Mouse (Mus musculus) stomach, embryonic 16.5 days (tissue): ENCODE measurements around the gene Srsf4. TPM values are rescaled to one million over a fixed set of nuclear protein-coding genes. Genes with fewer than 3 reads are reported as not detected.
A peak's percentile ranks its signal among the peaks of the same experiment; 100 is the strongest.

Experiments
- ATAC-seq: fragments of 200-750 bp; cut with Nextera tagmentation; 2 replicates; pipeline ENCODE4 v1.8.0; 2017; ENCODE audit warnings: moderate number of reproducible peaks, moderate TSS enrichment; ENCODE audit not compliant: insufficient read depth, low FRiP score
- H3K27ac ChIP-seq: fragments of 300-500 bp; sonication (generic); 2 replicates; pipeline ENCODE4 v1.5.1; 2014; ENCODE audit warnings: low read length
- H3K27me3 ChIP-seq: fragments of 300-500 bp; sonication (generic); 2 replicates; pipeline ENCODE4 v1.6.1; 2014; ENCODE audit warnings: low read length, control low read depth, mixed read lengths; ENCODE audit not compliant: control insufficient read depth, insufficient read depth
- H3K36me3 ChIP-seq: fragments of 300-500 bp; sonication (generic); 2 replicates; pipeline ENCODE4 v1.6.1; 2014; ENCODE audit warnings: low read length; ENCODE audit not compliant: control insufficient read depth, insufficient read depth
- H3K4me1 ChIP-seq: fragments of 300-500 bp; sonication (generic); 2 replicates; pipeline ENCODE4 v1.6.1; 2014; ENCODE audit warnings: low read length, control low read depth, mixed read lengths; ENCODE audit not compliant: control insufficient read depth, insufficient read depth
- H3K4me2 ChIP-seq: fragments of 300-500 bp; sonication (generic); 2 replicates; pipeline ENCODE4 v1.6.1; 2014; ENCODE audit warnings: low read depth, low read length, mixed read lengths
- H3K4me3 ChIP-seq: fragments of 300-500 bp; sonication (generic); replicated peaks from 2 replicates; pipeline ENCODE4 v1.5.1; 2014; ENCODE audit warnings: mild to moderate bottlenecking, low read length
- H3K9ac ChIP-seq: fragments of 300-500 bp; sonication (generic); 2 replicates; pipeline ENCODE4 v1.6.1; 2014; ENCODE audit warnings: low read length
- H3K9me3 ChIP-seq: fragments of 300-500 bp; sonication (generic); replicated peaks from 2 replicates; pipeline ENCODE4 v1.6.1; 2016; ENCODE audit warnings: low read length, control low read depth; ENCODE audit not compliant: control insufficient read depth
- WGBS: fragments of 180-500 bp; shearing (Covaris S2); extraction: QIAGEN DNeasy Blood & Tissue Kit; methylation state at CpG from one replicate; pipeline ENCODE4 v1.1.7; 2014; 5-methylcytosine and 5-hydroxymethylcytosine counted together
- polyA plus RNA-seq: library from polyadenylated mRNA; unstranded; fragments of >200 nt; fragmentation: Nextera tagmentation; extraction: Ambion mirVana; gene quantifications from 2 replicates; pipeline ENCODE4 v1.2.1, GENCODE M21; 2015

Gene Srsf4
- polyA plus RNA-seq, 1 experiment from 2014 or later, result 81.2 TPM

DNA sequence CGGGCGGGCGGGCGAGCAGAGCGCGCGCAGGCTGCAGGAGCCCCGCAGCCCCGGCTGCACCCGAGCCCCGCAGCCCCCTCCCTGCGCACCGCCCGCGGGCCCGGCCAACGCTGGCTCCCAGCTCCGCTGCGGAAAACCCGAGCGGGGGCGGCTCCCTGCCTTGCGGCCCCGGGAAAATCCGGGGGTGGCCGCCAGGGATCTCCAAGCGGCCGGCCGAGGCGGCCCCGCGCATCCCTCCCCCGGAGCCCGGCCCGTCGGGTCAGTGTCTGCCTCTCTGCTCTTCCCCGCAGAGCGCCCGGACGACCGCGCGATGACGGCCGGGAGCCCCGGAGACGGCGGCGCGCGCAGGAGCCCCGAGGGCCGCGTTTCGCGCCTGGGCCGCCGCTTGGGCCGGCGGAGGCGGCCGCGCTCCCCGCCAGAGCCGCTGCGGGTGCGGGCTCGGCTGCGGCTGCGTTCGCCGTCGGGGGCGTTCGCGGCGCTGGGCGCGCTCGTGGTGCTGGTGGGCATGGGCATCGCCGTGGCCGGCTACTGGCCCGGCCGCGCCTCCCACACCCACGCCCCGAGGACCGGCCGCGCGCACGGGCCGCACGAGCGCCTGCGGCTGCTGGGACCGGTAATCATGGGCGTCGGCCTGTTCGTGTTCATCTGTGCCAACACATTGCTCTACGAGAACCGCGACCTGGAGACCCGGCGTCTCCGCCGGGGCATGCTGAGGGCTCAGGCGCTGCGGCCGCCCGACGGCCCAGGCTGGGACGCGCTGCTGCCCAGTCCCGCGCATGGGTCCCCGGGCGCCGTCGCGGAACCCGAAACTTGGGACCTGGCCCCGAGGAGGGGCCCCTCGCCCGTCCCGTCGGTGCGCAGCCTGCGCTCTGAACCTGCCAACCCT, 48.3 kb downstream of the Srsf4 start, which contains the start of gene Tmem200b:
Gene Tmem200b (plus strand): TSS at position 311 of the 886 bp plus-strand sequence.
- Histone ChIP-seq H3K27me3 (peaks cover 21% of the 10 kb centered on the region), H3K4me1 (peaks cover 23% of the 10 kb centered on the region), H3K9me3 (no peaks in the 10 kb centered on the region), H3K9ac (peak within 1 kb of the TSS; percentile 79), H3K36me3 (0 out of 2 replicates have a peak, but pooled peaks cover 2% of the 10 kb centered on the region), H3K4me3 (peak within 1 kb of the TSS; percentile 64), H3K4me2 (peak within 1 kb of the TSS; percentile 90), H3K27ac (peak within 1 kb of the TSS; percentile 26; the same call in 1 of the 2 replicates)
- ATAC-seq, result no peak
- 1% methylated on average over 108 of the region's 130 CpGs for WGBS

GRCm38 (mm10) chr4:131922404-131922803, 49.0 kb downstream of the Srsf4 start:
- H3K4me2 ChIP-seq, result peak overlapping the region; percentile 90
- H3K4me3 ChIP-seq, result peak overlapping the region; percentile 64
- no peak overlapping the region for H3K27ac ChIP-seq
- peaks cover 23% of the 10 kb centered on the region for H3K4me1 ChIP-seq
- H3K27me3 ChIP-seq, result peaks cover 21% of the 10 kb centered on the region
- WGBS, result 63% methylated on average over 15 of the region's 15 CpGs
- H3K9me3 ChIP-seq, result no peaks in the 10 kb centered on the region
- ATAC-seq, result no peak
- H3K9ac ChIP-seq, result peak overlapping the region; percentile 79
- 0 out of 2 replicates have a peak, but pooled peaks cover 2% of the 10 kb centered on the region for H3K36me3 ChIP-seq

DNA sequence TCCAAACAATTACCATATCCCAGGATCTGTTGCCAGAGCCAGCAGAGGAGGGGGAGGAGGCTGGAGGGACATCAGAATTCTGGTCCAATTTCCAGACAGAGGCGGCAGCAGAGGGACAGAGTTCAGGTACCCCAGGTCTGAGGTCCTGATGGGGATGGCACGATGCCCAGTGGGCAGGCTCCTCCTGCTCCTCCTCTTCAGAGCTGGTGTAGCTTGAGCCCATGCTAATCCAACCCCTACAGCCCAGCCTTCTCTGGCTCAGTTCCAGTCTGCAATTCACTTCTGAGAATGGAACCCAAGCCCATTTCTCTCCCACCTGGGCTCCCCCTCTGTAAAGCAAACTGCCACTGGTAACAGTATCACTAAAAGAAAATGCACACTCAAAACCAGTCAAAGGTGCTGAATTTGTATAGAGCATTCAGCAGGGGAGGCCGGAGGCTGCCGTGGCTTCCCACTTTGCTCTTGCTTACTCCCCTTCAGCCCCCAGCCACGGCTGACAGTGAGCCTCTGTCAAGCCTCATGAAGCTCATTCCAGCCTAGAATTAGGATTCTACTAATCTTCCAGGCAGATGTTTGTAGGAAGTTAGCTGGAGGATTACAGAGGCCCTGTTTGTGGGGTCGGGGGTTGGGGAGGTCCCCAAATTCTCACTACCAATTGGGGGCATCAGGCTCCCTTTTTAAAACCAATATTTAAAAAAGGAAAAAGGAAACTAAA, 50.8 kb downstream of the Srsf4 start:
- no peak overlapping the region for H3K9ac ChIP-seq
- no peak overlapping the region for H3K4me2 ChIP-seq
- peaks cover 21% of the 10 kb centered on the region for H3K27me3 ChIP-seq
- no peaks in the 10 kb centered on the region for H3K9me3 ChIP-seq
- H3K4me1 ChIP-seq, result peaks cover 14% of the 10 kb centered on the region
- no peak overlapping the region for H3K4me3 ChIP-seq
- H3K27ac ChIP-seq, result no peak overlapping the region
- WGBS, result 65% methylated on average over 6 of the region's 6 CpGs
- ATAC-seq, result no peak
- 0 out of 2 replicates have a peak, but pooled peaks cover 2% of the 10 kb centered on the region for H3K36me3 ChIP-seq

- no peak overlapping the region for H3K27ac ChIP-seq
- H3K9ac ChIP-seq, result no peak overlapping the region
- no peak overlapping the region for H3K4me2 ChIP-seq
- H3K9me3 ChIP-seq, result no peaks in the 10 kb centered on the region
- H3K36me3 ChIP-seq, result 0 out of 2 replicates have a peak, but pooled peaks cover 2% of the 10 kb centered on the region
- no peaks in the 10 kb centered on the region for H3K27me3 ChIP-seq
- 81% methylated on average over 6 of the region's 6 CpGs for WGBS
- H3K4me1 ChIP-seq, result no peaks in the 10 kb centered on the region
- H3K4me3 ChIP-seq, result no peak overlapping the region
- ATAC-seq, result no peak
Observed at GRCm38 (mm10) chr4:131929146-131929545, 55.7 kb downstream of the Srsf4 start.

- Histone ChIP-seq H3K4me3 (no peak overlapping the region), H3K27ac (no peak overlapping the region), H3K9ac (no peak overlapping the region), H3K9me3 (no peaks in the 10 kb centered on the region), H3K4me2 (no peak overlapping the region), H3K27me3 (no peaks in the 10 kb centered on the region), H3K36me3 (no peaks in the 10 kb centered on the region), H3K4me1 (no peaks in the 10 kb centered on the region)
- ATAC-seq, result no peak
- WGBS, result 77% methylated on average over 2 of the region's 2 CpGs
Observed at GRCm38 (mm10) chr4:131939459-131939858, 66.0 kb downstream of the Srsf4 start.

DNA sequence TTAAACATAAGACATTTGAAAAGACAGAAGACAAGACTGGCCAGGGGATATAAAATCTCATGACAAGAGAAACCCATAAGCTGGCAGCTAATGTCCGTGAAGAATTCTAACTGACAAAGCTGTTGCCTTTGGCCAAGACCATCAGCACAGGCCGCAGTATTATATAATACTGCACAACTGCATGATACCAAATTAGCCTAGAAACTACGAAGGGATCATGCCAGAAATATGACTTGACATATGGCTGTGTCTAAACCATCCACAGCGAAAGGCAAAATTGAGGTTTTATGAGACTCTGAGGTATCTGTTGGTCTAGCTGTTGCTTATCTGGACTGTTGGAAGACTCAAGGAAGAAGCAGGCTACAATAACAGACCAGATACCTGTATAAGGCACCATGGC, 67.4 kb downstream of the Srsf4 start:
- H3K36me3 ChIP-seq, result no peaks in the 10 kb centered on the region
- no peak overlapping the region for H3K27ac ChIP-seq
- H3K4me1 ChIP-seq, result no peaks in the 10 kb centered on the region
- ATAC-seq, result no peak
- H3K9me3 ChIP-seq, result no peaks in the 10 kb centered on the region
- 93% methylated on average over 4 of the region's 4 CpGs for WGBS
- no peak overlapping the region for H3K4me3 ChIP-seq
- no peaks in the 10 kb centered on the region for H3K27me3 ChIP-seq
- H3K4me2 ChIP-seq, result no peak overlapping the region
- no peak overlapping the region for H3K9ac ChIP-seq

DNA sequence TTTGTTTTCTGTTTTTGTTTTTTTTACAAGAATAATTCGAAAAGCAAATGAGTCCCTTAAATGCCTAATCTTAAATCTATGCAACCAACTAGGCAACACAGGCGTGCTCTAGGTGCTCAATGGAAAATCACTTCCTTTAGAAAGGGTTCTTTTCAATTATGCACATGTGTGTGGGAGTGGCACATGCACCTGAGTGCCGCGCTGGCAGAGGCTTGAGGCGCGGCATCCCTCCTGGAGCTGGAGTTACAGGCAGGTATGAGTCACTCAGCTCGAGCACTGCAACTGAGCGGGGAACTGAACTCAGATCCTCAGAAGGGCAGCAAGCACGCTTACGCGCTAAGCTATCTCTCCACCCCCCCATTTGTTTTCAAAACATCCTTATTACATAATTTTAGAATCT, 74.4 kb downstream of the Srsf4 start:
- ATAC-seq, result no peak; the same call in 1 of the 2 replicates
- no peaks in the 10 kb centered on the region; the same call in 1 of the 2 replicates for H3K4me1 ChIP-seq
- H3K9me3 ChIP-seq, result no peaks in the 10 kb centered on the region
- no peak overlapping the region for H3K4me2 ChIP-seq
- H3K27me3 ChIP-seq, result no peaks in the 10 kb centered on the region
- no peaks in the 10 kb centered on the region for H3K36me3 ChIP-seq
- H3K4me3 ChIP-seq, result no peak overlapping the region
- WGBS, result 85% methylated on average over 11 of the region's 11 CpGs
- H3K9ac ChIP-seq, result no peak overlapping the region
- no peak overlapping the region for H3K27ac ChIP-seq

- no peaks in the 10 kb centered on the region; the same call in 1 of the 2 replicates for H3K4me1 ChIP-seq
- no peak overlapping the region for H3K4me3 ChIP-seq
- H3K27ac ChIP-seq, result no peak overlapping the region
- H3K36me3 ChIP-seq, result no peaks in the 10 kb centered on the region
- H3K27me3 ChIP-seq, result no peaks in the 10 kb centered on the region
- H3K9ac ChIP-seq, result no peak overlapping the region
- WGBS, result 34% methylated on average over 5 of the region's 5 CpGs
- no peak overlapping the region for H3K4me2 ChIP-seq
- no peak for ATAC-seq
- no peaks in the 10 kb centered on the region for H3K9me3 ChIP-seq
Observed at GRCm38 (mm10) chr4:131949903-131950302, 76.5 kb downstream of the Srsf4 start.

GRCm38 (mm10) chr4:131950657-131951056, 77.2 kb downstream of the Srsf4 start:
- no peak overlapping the region for H3K4me3 ChIP-seq
- no peak overlapping the region for H3K9ac ChIP-seq
- H3K9me3 ChIP-seq, result no peaks in the 10 kb centered on the region
- no peaks in the 10 kb centered on the region for H3K36me3 ChIP-seq
- H3K4me2 ChIP-seq, result no peak overlapping the region
- H3K4me1 ChIP-seq, result no peaks in the 10 kb centered on the region; the same call in 1 of the 2 replicates
- no peak overlapping the region for H3K27ac ChIP-seq
- WGBS, result 66% methylated on average over 8 of the region's 8 CpGs
- no peak for ATAC-seq
- H3K27me3 ChIP-seq, result no peaks in the 10 kb centered on the region
